ENCODE assay signal across 8 mouse cellular contexts in genomic region chr1:190928370-190929009, GRCm38 (mm10). TPM values are rescaled to one million over a fixed set of nuclear protein-coding genes. Genes with fewer than 3 reads are reported as not detected.
A peak's percentile ranks its signal among the peaks of the same experiment; 100 is the strongest.
DNase-seq lines count a peak whose midpoint lies in the region; ATAC-seq lines count a peak whose summit lies in the region.

No protein-coding gene starts in this region.

- ATAC-seq in inflammation-experienced regulatory T-cells, adult 6 months, result peak; percentile 94
- ATAC-seq in megakaryocyte-erythroid progenitor cell, adult 5-6 weeks (replicated peaks; ENCODE audit: low FRiP score, low TSS enrichment, poor library complexity, severe bottlenecking), result peak; percentile 94

- peak; percentile 98 to 99 for DNase-seq in adrenal gland, adult (ENCODE audit: inconsistent age in 2 of 2, low spot score in 1 of 2)
- peak; percentile 97 for DNase-seq in embryo, embryonic 10.5 days (ENCODE audit: low spot score)
- peak; percentile 99 for DNase-seq in gastrocnemius, postnatal 14 days
- peak; percentile 94 to 99 for DNase-seq in left cerebral cortex, postnatal 10 days (ENCODE audit: extremely low spot score in 1 of 2, low spot score in 2 of 2)
- DNase-seq in right cerebral cortex, postnatal 25 days, result peak; percentile 98
- DNase-seq in urinary bladder, postnatal 4 days (ENCODE audit: low spot score in 2 of 2), result peak; percentile 96 to 98

- intact Hi-C loops in gastrocnemius, postnatal 14 days (cut with DNase I; ENCODE audit: low total_unique reads), result no loop called here
- intact Hi-C loops in left cerebral cortex, postnatal 10 days (cut with DNase I), result no loop called here

RNA-seq across cellular contexts. Expression of gene Angel2, which starts 3.6 kb away (rescaled TPM):
- 10 to 100 TPM; 21.5 to 22.5 TPM for total RNA-seq in gastrocnemius, postnatal 14 days (2021)
- 10 to 100 TPM; 49.9 to 55.6 (median 50.2) TPM for polyA plus RNA-seq in inflammation-experienced regulatory T-cells, adult 6 months (2017; shearing (Covaris generic))
- total RNA-seq in left cerebral cortex, postnatal 10 days (2021), result 10 to 100 TPM; 60.9 to 63.8 TPM
- 36.3 and 39.8 TPM in 2 replicates for total RNA-seq in megakaryocyte-erythroid progenitor cell, adult 5-6 weeks (2014; fragmentation: Nextera tagmentation)
- 37.0 and 42.6 TPM in 2 replicates for total RNA-seq in megakaryocyte-erythroid progenitor cell, adult 5-6 weeks (2017)

RNA-seq across cellular contexts. Expression of gene Rps6kc1, which starts 16.9 kb away (rescaled TPM):
- total RNA-seq in gastrocnemius, postnatal 14 days (2021), result 10 to 100 TPM; 13.3 to 14.8 TPM
- 1 to 10 TPM; 4.7 to 8.8 (median 8.8) TPM for polyA plus RNA-seq in inflammation-experienced regulatory T-cells, adult 6 months (2017; shearing (Covaris generic))
- 10 to 100 TPM; 68.2 to 72.6 TPM for total RNA-seq in left cerebral cortex, postnatal 10 days (2021)
- total RNA-seq in megakaryocyte-erythroid progenitor cell, adult 5-6 weeks (2014; fragmentation: Nextera tagmentation), result 10.3 and 20.0 TPM in 2 replicates
- 17.3 and 22.1 TPM in 2 replicates for total RNA-seq in megakaryocyte-erythroid progenitor cell, adult 5-6 weeks (2017)

RNA-seq across cellular contexts. Expression of gene Vash2, which starts 50.6 kb away (rescaled TPM):
- 1 to 10 TPM; 2.6 to 5.6 TPM for total RNA-seq in gastrocnemius, postnatal 14 days (2021)
- 1 to 10 TPM in 1 of 3 experiments, under 1 TPM in 2; 0.33 to 1.2 (median 0.59) TPM for polyA plus RNA-seq in inflammation-experienced regulatory T-cells, adult 6 months (2017; shearing (Covaris generic))
- total RNA-seq in left cerebral cortex, postnatal 10 days (2021), result 10 to 100 TPM in 1 of 2 experiments, 1 to 10 TPM in 1; 9.9 to 11.9 TPM
- total RNA-seq in megakaryocyte-erythroid progenitor cell, adult 5-6 weeks (2014; fragmentation: Nextera tagmentation), result not detected in 2 replicates
- total RNA-seq in megakaryocyte-erythroid progenitor cell, adult 5-6 weeks (2017), result not detected in 2 replicates

Comparison
In these comparisons a context has a peak if more than half of its experiments do, and no peak if none do; other contexts are left out.
1. Peak in every context shown above with its lines: DNase-seq and ATAC-seq.